Mouse (Mus musculus) kidney, embryonic 15.5 days (tissue): Measurements from ENCODE around the gene Tcf23. TPM values are rescaled to one million over a fixed set of nuclear protein-coding genes. Genes with fewer than 3 reads are reported as not detected.

Source experiments
- ATAC-seq: fragments of 200-750 bp; cut with Nextera tagmentation; replicated peaks from 2 replicates; pipeline ENCODE4 v1.8.0; 2017; ENCODE audit warnings: moderate TSS enrichment; ENCODE audit not compliant: low FRiP score
- H3K27ac ChIP-seq: fragments of 300-500 bp; sonication (generic); 2 replicates; pipeline ENCODE4 v1.5.1; 2015; ENCODE audit warnings: mild to moderate bottlenecking, inconsistent platforms
- H3K27me3 ChIP-seq: fragments of 300-500 bp; sonication (generic); 2 replicates; pipeline ENCODE4 v1.6.1; 2015; ENCODE audit warnings: inconsistent platforms
- H3K36me3 ChIP-seq: fragments of 300-500 bp; sonication (generic); 2 replicates; pipeline ENCODE4 v1.6.1; 2015; ENCODE audit warnings: inconsistent platforms
- H3K4me1 ChIP-seq: fragments of 300-500 bp; sonication (generic); 2 replicates; pipeline ENCODE4 v1.6.1; 2015; ENCODE audit warnings: inconsistent platforms
- H3K4me2 ChIP-seq: fragments of 300-500 bp; sonication (generic); 2 replicates; pipeline ENCODE4 v1.6.1; 2015; ENCODE audit warnings: moderate library complexity, mild to moderate bottlenecking, inconsistent platforms
- H3K4me3 ChIP-seq: fragments of 300-500 bp; sonication (generic); replicated peaks from 2 replicates; pipeline ENCODE4 v1.5.1; 2015; ENCODE audit warnings: mild to moderate bottlenecking, inconsistent platforms
- H3K9ac ChIP-seq: fragments of 300-500 bp; sonication (generic); 2 replicates; pipeline ENCODE4 v1.6.1; 2015; ENCODE audit warnings: mild to moderate bottlenecking, inconsistent platforms
- H3K9me3 ChIP-seq: fragments of 300-500 bp; sonication (generic); replicated peaks from 2 replicates; pipeline ENCODE4 v1.6.1; 2016; ENCODE audit warnings: inconsistent platforms
- WGBS: fragments of 180-500 bp; shearing (Covaris S2); methylation state at CpG from one replicate; pipeline ENCODE4 v1.1.7; 2015; ENCODE audit warnings: mixed read lengths; 5-methylcytosine and 5-hydroxymethylcytosine counted together
- polyA plus RNA-seq: library from polyadenylated mRNA; unstranded; fragments of >200 nt; fragmentation: Nextera tagmentation; extraction: Ambion mirVana; gene quantifications from 2 replicates; pipeline ENCODE4 v1.2.1, GENCODE M21; 2015

Gene Tcf23
- polyA plus RNA-seq = 1.6 and 1.8 TPM in 2 replicates

GRCm38 (mm10) chr5:30968416-30968815 is at the start of gene Tcf23:
Gene Tcf23, plus strand, starts transcription at chr5:30968662.
- Histone ChIP-seq H3K9me3 (no peaks in the 10 kb centered on the region), H3K9ac (no peak within 1 kb of the TSS), H3K27ac (peak within 1 kb of the TSS; percentile 41), H3K27me3 (no peaks in the 10 kb centered on the region), H3K36me3 (no peaks in the 10 kb centered on the region), H3K4me1 (peaks cover 17% of the 10 kb centered on the region), H3K4me2 (no peak within 1 kb of the TSS), H3K4me3 (no peak within 1 kb of the TSS)
- ATAC-seq = no peak
- WGBS = 50% methylated on average over 8 of the region's 8 CpGs

DNA sequence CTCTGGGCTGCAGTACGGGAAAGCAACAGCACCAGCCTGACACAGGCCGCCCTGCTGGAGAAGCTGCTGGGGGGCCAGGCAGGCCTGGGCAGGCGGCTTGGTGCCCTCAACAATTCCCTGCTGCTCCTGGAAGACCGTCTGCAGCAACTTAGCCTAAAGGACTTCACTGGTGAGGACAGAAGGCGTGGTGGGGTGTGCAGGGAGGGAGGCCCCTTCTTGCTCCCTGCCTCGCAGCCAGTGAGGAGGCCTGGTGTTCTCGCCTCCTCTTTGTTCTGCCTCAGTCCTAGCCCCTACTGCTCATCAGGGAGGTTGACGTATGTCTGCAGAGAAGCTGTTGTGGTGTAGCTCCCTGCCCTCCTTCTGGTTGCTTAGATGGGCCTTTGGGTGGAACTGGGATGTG is 49.8 kb upstream of the Tcf23 start:
- Histone ChIP-seq H3K36me3 (peaks cover 45% of the 10 kb centered on the region), H3K4me3 (no peak overlapping the region), H3K9me3 (no peaks in the 10 kb centered on the region), H3K4me2 (no peak overlapping the region), H3K27ac (no peak overlapping the region), H3K27me3 (no peaks in the 10 kb centered on the region), H3K9ac (no peak overlapping the region), H3K4me1 (peaks cover 82% of the 10 kb centered on the region)
- 85% methylated on average over 8 of the region's 8 CpGs for WGBS
- no peak for ATAC-seq

DNA sequence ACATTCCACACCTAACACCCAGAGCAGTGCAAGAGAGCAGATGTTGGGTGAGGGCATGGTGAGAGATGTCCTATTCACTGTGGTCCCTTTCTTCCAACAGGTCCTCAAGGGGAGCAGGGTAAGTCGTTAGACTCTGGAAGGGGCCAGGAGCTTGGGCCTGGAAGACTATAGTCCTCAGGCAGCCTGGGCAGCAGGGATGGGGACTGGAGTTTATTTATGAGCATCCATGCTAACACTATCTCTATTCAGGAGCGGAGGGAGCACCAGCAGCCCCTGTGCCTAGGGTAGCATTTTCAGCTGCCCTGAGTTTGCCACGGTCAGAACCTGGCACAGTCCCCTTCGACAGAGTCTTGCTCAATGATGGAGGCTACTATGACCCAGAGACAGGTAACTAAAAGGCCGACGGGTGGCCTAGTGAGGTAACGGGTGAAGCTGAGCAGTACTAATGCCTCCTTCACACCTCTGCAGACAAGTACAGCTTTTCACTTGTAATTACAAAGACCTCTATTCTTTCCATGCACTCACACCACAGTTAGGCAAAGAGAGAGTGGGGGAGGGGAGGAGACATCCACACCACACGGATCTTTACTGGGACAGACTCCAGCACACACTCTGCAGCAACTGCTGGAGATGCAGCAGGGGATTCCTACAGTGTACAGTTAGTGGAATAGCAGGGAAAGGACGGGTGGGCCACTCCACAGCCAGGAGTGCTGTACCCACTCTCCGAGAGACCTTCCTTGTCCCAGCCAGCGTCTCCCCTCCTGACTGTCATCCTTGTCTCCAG is 48.4 kb upstream of the Tcf23 start:
- peaks cover 48% of the 10 kb centered on the region for H3K36me3 ChIP-seq
- no peaks in the 10 kb centered on the region for H3K9me3 ChIP-seq
- peaks cover 69% of the 10 kb centered on the region for H3K4me1 ChIP-seq
- H3K4me3 ChIP-seq = no peak overlapping the region
- no peak for ATAC-seq
- no peak overlapping the region for H3K9ac ChIP-seq
- H3K27me3 ChIP-seq = no peaks in the 10 kb centered on the region
- 68% methylated on average over 11 of the region's 11 CpGs for WGBS
- H3K4me2 ChIP-seq = peak overlapping the region; percentile 75; the same call in 1 of the 2 replicates
- H3K27ac ChIP-seq = peak overlapping the region; percentile 95; the same call in 1 of the 2 replicates

DNA sequence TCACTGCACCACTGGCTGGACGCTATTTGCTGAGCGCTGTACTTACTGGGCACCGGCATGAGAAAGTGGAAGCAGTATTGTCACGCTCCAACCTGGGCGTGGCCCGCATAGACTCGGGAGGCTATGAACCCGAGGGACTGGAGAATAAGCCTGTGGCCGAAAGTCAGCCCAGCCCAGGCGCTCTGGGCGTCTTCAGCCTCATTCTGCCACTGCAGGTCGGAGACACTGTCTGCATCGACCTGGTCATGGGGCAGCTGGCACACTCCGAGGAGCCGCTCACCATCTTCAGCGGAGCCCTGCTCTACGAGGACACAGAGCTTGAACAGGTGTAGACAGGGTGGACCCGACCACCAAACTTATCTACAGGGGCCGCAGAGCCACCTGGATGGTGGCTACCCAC is 47.8 kb upstream of the Tcf23 start:
- peaks cover 51% of the 10 kb centered on the region for H3K36me3 ChIP-seq
- H3K4me3 ChIP-seq = 0 out of 2 replicates have a peak overlapping the region, but pooled peaks have one; percentile 57
- WGBS = 68% methylated on average over 19 of the region's 19 CpGs
- no peak for ATAC-seq
- H3K27ac ChIP-seq = peak overlapping the region; percentile 95; the same call in 1 of the 2 replicates
- H3K27me3 ChIP-seq = no peaks in the 10 kb centered on the region
- peak overlapping the region; percentile 75 for H3K4me2 ChIP-seq
- H3K9ac ChIP-seq = no peak overlapping the region
- peaks cover 63% of the 10 kb centered on the region for H3K4me1 ChIP-seq
- no peaks in the 10 kb centered on the region for H3K9me3 ChIP-seq

- H3K4me3 ChIP-seq = peak within 1 kb of the TSS; percentile 57
- H3K36me3 ChIP-seq = peaks cover 51% of the 10 kb centered on the region
- peaks cover 57% of the 10 kb centered on the region for H3K4me1 ChIP-seq
- H3K27ac ChIP-seq = peak within 1 kb of the TSS; percentile 95
- H3K9ac ChIP-seq = peak within 1 kb of the TSS; percentile 49
- under 1% methylated on average over 38 of the region's 40 CpGs for WGBS
- no peaks in the 10 kb centered on the region for H3K9me3 ChIP-seq
- peak within 1 kb of the TSS; percentile 75 for H3K4me2 ChIP-seq
- H3K27me3 ChIP-seq = no peaks in the 10 kb centered on the region
- ATAC-seq = peak; percentile 87
Observed at GRCm38 (mm10) chr5:30921256-30922033, 47.0 kb upstream of the Tcf23 start, which contains the start of gene Khk. Gene Khk, plus strand, starts transcription at chr5:30921431.

- H3K9ac ChIP-seq = peak overlapping the region; percentile 49; the same call in 1 of the 2 replicates
Observed at GRCm38 (mm10) chr5:30922581-30923041, 45.9 kb upstream of the Tcf23 start.

DNA sequence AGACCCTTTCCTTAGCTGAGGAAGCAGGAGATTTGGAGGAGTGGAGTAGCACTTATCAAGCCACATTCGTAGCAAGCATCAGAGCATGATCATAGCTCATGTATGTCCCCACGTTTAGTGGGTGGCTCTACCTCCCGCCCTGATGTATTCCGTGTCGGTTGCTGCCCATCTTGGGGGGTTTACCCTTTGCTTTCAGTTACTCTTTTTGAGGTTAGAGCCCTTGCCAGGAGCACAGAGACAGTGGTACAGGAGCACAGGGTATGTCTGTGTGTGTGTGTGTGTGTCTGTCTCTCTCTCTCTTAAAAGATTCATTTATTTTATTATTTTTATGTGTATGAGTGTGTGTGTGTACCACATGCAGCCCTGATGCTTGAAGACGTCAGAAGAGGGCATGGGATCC is 45.3 kb upstream of the Tcf23 start:
- Histone ChIP-seq H3K4me2 (peak overlapping the region; percentile 75; the same call in 1 of the 2 replicates), H3K4me3 (no peak overlapping the region), H3K9ac (no peak overlapping the region)

More at GRCm38 (mm10) chr5:30922581-30923041, 45.9 kb upstream of the Tcf23 start:
- Histone ChIP-seq H3K36me3 (peaks cover 42% of the 10 kb centered on the region), H3K4me2 (peak overlapping the region; percentile 75), H3K4me1 (peaks cover 49% of the 10 kb centered on the region), H3K27ac (peak overlapping the region; percentile 95; the same call in 1 of the 2 replicates), H3K27me3 (no peaks in the 10 kb centered on the region), H3K9me3 (no peaks in the 10 kb centered on the region), H3K4me3 (peak overlapping the region; percentile 57)
- ATAC-seq = no peak
- WGBS = 69% methylated on average over 10 of the region's 10 CpGs

DNA sequence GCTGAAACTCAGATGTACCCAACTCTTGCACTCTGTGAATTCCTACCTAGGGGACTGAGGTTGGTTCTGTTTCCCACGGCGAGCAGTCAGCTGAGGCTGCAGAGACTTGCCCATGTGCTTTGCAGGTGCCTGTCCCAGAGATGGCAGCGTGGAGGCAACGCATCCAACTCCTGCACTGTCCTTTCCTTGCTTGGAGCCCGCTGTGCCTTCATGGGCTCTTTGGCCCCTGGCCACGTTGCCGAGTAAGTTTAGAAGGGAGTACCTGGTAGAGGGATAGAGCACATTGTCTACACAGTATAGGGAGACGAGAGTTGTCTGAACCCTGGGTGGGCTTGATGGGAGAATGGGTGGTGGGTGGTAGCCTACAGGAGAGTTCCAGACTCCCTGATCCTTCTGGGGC is 43.8 kb upstream of the Tcf23 start:
- H3K27ac ChIP-seq = no peak overlapping the region
- no peak overlapping the region for H3K9ac ChIP-seq
- H3K9me3 ChIP-seq = no peaks in the 10 kb centered on the region
- 81% methylated on average over 8 of the region's 8 CpGs for WGBS
- H3K36me3 ChIP-seq = peaks cover 22% of the 10 kb centered on the region
- no peak overlapping the region for H3K4me2 ChIP-seq
- no peaks in the 10 kb centered on the region for H3K27me3 ChIP-seq
- H3K4me3 ChIP-seq = no peak overlapping the region
- ATAC-seq = no peak
- H3K4me1 ChIP-seq = peaks cover 37% of the 10 kb centered on the region

More for the DNA sequence above, 45.3 kb upstream of the Tcf23 start:
- WGBS = 81% methylated on average over 6 of the region's 6 CpGs
- Histone ChIP-seq H3K36me3 (peaks cover 36% of the 10 kb centered on the region), H3K27ac (no peak overlapping the region), H3K9me3 (no peaks in the 10 kb centered on the region), H3K27me3 (no peaks in the 10 kb centered on the region), H3K4me1 (peaks cover 44% of the 10 kb centered on the region)
- ATAC-seq = no peak

GRCm38 (mm10) chr5:30925217-30925616 is 43.2 kb upstream of the Tcf23 start:
- H3K9ac ChIP-seq = no peak overlapping the region
- 90% methylated on average over 5 of the region's 5 CpGs for WGBS
- no peak overlapping the region for H3K27ac ChIP-seq
- H3K4me2 ChIP-seq = no peak overlapping the region
- H3K4me3 ChIP-seq = no peak overlapping the region
- peaks cover 31% of the 10 kb centered on the region for H3K4me1 ChIP-seq
- peaks cover 15% of the 10 kb centered on the region for H3K36me3 ChIP-seq
- no peak for ATAC-seq
- H3K27me3 ChIP-seq = no peaks in the 10 kb centered on the region
- H3K9me3 ChIP-seq = no peaks in the 10 kb centered on the region

- peaks cover 7% of the 10 kb centered on the region; the same call in 1 of the 2 replicates for H3K36me3 ChIP-seq
- H3K27ac ChIP-seq = no peak overlapping the region
- H3K4me3 ChIP-seq = no peak overlapping the region
- WGBS = 83% methylated on average over 2 of the region's 2 CpGs
- peaks cover 23% of the 10 kb centered on the region for H3K4me1 ChIP-seq
- no peaks in the 10 kb centered on the region for H3K27me3 ChIP-seq
- ATAC-seq = no peak
- no peaks in the 10 kb centered on the region for H3K9me3 ChIP-seq
- H3K9ac ChIP-seq = no peak overlapping the region
- no peak overlapping the region for H3K4me2 ChIP-seq
Observed at GRCm38 (mm10) chr5:30926073-30926472, 42.4 kb upstream of the Tcf23 start.

GRCm38 (mm10) chr5:30927945-30928529 is 40.4 kb upstream of the Tcf23 start:
- H3K4me3 ChIP-seq = no peak overlapping the region
- H3K36me3 ChIP-seq = 0 out of 2 replicates have a peak, but pooled peaks cover 6% of the 10 kb centered on the region
- H3K27ac ChIP-seq = no peak overlapping the region
- H3K9me3 ChIP-seq = no peaks in the 10 kb centered on the region
- H3K4me2 ChIP-seq = peak overlapping the region; percentile 41
- no peak for ATAC-seq
- H3K27me3 ChIP-seq = no peaks in the 10 kb centered on the region
- H3K4me1 ChIP-seq = peaks cover 5% of the 10 kb centered on the region
- 41% methylated on average over 7 of the region's 7 CpGs for WGBS
- no peak overlapping the region for H3K9ac ChIP-seq
